Mouse (Mus musculus) heart, embryonic 14.5 days (tissue): ENCODE data around the gene Alox5ap. TPM values are rescaled to one million over a fixed set of nuclear protein-coding genes. Genes with fewer than 3 reads are reported as not detected.
A peak's percentile ranks its signal among the peaks of the same experiment; 100 is the strongest.

Experiments
- ATAC-seq: fragments of 200-750 bp; cut with Nextera tagmentation; 2 replicates; pipeline ENCODE4 v1.8.0; 2017; ENCODE audit warnings: low read depth, moderate TSS enrichment; ENCODE audit not compliant: insufficient number of reproducible peaks, insufficient read depth, low FRiP score
- H3K27ac ChIP-seq, 2 experiments: fragments of 200-500 bp in 1 of 2; fragments of 300-500 bp in 1 of 2; sonication (generic) in 1 of 2; replicated peaks in 1 of 2; 2 replicates each; pipeline ENCODE4 v1.5.1; 2012 to 2014; ENCODE audit warnings: low read depth in 2 of 2, low read length in 2 of 2, control low read depth in 1 of 2, mild to moderate bottlenecking in 1 of 2, mixed read lengths in 1 of 2; ENCODE audit not compliant: control insufficient read depth in 1 of 2, insufficient read depth in 1 of 2
- H3K27me3 ChIP-seq: fragments of 300-500 bp; sonication (generic); 2 replicates; pipeline ENCODE4 v1.6.1; 2014; ENCODE audit warnings: mild to moderate bottlenecking, low read length, control low read depth; ENCODE audit not compliant: control insufficient read depth, insufficient read depth
- H3K36me3 ChIP-seq: fragments of 300-500 bp; sonication (generic); 2 replicates; pipeline ENCODE4 v1.6.1; 2014; ENCODE audit warnings: mild to moderate bottlenecking, control low read depth, low read length, mixed read lengths; ENCODE audit not compliant: control insufficient read depth, insufficient read depth
- H3K4me1 ChIP-seq, 2 experiments: fragments of 200-500 bp in 1 of 2; fragments of 300-500 bp in 1 of 2; sonication (generic) in 1 of 2; 2 replicates each; pipeline ENCODE4 v1.6.1; 2012 to 2014; ENCODE audit warnings: low read length in 2 of 2, control low read depth in 1 of 2, mixed read lengths in 1 of 2; ENCODE audit not compliant: control insufficient read depth in 2 of 2, insufficient read depth in 2 of 2
- H3K4me2 ChIP-seq: fragments of 300-500 bp; sonication (generic); 2 replicates; pipeline ENCODE4 v1.6.1; 2014; ENCODE audit warnings: mild to moderate bottlenecking, low read length
- H3K4me3 ChIP-seq, 2 experiments: fragments of 200-500 bp in 1 of 2; fragments of 300-500 bp in 1 of 2; sonication (generic) in 1 of 2; 2 replicates each; pipeline ENCODE4 v1.5.1; 2012 to 2014; ENCODE audit warnings: low read length in 2 of 2, mild to moderate bottlenecking in 2 of 2, control low read depth in 1 of 2, low read depth in 1 of 2, moderate library complexity in 1 of 2; ENCODE audit not compliant: control insufficient read depth in 1 of 2, insufficient read depth in 1 of 2
- H3K9ac ChIP-seq: fragments of 300-500 bp; sonication (generic); 2 replicates; pipeline ENCODE4 v1.6.1; 2014; ENCODE audit warnings: mild to moderate bottlenecking, low read length
- H3K9me3 ChIP-seq: fragments of 300-500 bp; sonication (generic); 2 replicates; pipeline ENCODE4 v1.6.1; 2016; ENCODE audit warnings: low read length, control low read depth; ENCODE audit not compliant: control insufficient read depth
- WGBS: fragments of 180-500 bp; shearing (Covaris S2); extraction: QIAGEN DNeasy Blood & Tissue Kit; methylation state at CpG from one replicate; pipeline ENCODE4 v1.1.7; 2014; 5-methylcytosine and 5-hydroxymethylcytosine counted together
- polyA plus RNA-seq: library from polyadenylated mRNA; unstranded; fragments of >200 nt; fragmentation: Nextera tagmentation; extraction: Ambion mirVana; gene quantifications from 2 replicates; pipeline ENCODE4 v1.2.1, GENCODE M21; 2014

Gene Alox5ap
- polyA plus RNA-seq, 1 experiment from 2014 or later, result 7.2 TPM

DNA sequence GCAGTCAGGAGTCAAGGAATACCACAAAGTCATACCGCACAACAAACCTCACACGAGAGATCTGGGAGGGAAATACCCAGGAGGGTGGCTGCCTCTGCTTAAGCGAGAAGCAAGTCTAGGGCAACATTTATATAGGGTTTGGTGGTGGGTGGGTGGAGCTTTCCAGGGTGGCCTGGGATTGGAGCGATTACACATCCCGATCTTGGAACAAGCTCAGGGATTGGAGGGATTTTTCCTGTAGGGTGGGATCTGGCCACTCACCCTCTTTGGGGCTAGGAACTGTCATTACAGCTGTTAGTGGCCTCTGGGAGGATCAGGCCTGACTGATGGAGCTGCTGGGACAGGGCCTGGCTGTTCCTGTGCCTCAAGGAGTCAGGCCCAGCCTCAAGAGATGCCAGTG is 26.7 kb downstream of the Alox5ap start:
- no peak overlapping the region for H3K4me2 ChIP-seq
- H3K9me3 ChIP-seq, result no peaks in the 10 kb centered on the region
- peaks cover 6 to 9% of the 10 kb centered on the region in 2 experiments; a peak in 2 of 4 replicates for H3K4me1 ChIP-seq
- H3K27ac ChIP-seq, result no peak overlapping the region
- no peak overlapping the region for H3K9ac ChIP-seq
- 79% methylated on average over 5 of the region's 5 CpGs for WGBS
- ATAC-seq, result no peak
- H3K27me3 ChIP-seq, result 0 out of 2 replicates have a peak, but pooled peaks cover 6% of the 10 kb centered on the region
- no peak overlapping the region for H3K4me3 ChIP-seq
- H3K36me3 ChIP-seq, result no peaks in the 10 kb centered on the region

DNA sequence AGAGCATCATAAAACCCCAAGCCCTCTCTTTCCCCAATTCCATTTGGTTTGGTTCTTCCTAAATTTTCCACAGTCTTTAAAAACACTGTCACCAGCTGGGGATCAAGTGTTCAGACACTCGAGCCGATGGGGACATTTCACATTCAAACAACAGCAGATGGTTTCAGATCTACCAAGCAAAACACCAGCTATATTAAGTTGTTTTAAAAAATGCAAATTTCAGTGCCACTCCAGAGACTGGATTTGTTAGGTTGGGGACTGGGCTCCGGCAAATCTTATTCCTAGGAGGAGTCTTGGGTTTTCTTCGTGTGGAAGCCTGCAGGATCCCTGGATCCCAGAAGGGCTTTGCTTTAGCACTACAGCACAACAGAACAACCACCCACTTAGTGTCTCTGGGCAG is 28.5 kb downstream of the Alox5ap start:
- no peaks in the 10 kb centered on the region for H3K36me3 ChIP-seq
- no peaks in the 10 kb centered on the region for H3K27me3 ChIP-seq
- no peak for ATAC-seq
- H3K4me3 ChIP-seq, result no peak overlapping the region
- no peaks in the 10 kb centered on the region for H3K4me1 ChIP-seq
- H3K9me3 ChIP-seq, result no peaks in the 10 kb centered on the region
- H3K4me2 ChIP-seq, result no peak overlapping the region
- H3K27ac ChIP-seq, result no peak overlapping the region
- 86% methylated on average over 4 of the region's 4 CpGs for WGBS
- H3K9ac ChIP-seq, result no peak overlapping the region

DNA sequence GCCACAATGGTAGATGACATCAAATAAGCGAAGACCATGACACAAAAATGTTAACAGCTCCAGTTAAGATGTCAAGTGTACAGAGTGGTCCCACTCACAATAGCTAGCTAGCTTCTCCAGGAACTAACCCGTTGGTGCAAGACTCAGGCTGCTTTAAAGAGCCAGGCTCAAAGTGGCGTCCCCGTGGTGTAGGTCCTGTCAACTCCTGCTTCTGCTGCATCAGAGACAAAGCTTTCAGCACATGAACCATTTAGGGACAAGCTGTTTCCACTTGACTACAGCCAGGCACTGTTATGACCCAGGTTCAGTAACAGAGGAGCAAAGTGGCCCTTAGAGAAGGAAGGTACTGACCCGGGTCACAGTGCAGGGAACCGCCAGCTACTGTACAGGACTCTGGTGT is 32.2 kb downstream of the Alox5ap start:
- Histone ChIP-seq H3K4me3 (no peak overlapping the region), H3K9me3 (no peaks in the 10 kb centered on the region), H3K9ac (no peak overlapping the region), H3K4me1 (no peaks in the 10 kb centered on the region), H3K36me3 (no peaks in the 10 kb centered on the region), H3K27ac (no peak overlapping the region), H3K27me3 (no peaks in the 10 kb centered on the region), H3K4me2 (no peak overlapping the region)
- ATAC-seq, result no peak
- WGBS, result 60% methylated on average over 6 of the region's 6 CpGs

DNA sequence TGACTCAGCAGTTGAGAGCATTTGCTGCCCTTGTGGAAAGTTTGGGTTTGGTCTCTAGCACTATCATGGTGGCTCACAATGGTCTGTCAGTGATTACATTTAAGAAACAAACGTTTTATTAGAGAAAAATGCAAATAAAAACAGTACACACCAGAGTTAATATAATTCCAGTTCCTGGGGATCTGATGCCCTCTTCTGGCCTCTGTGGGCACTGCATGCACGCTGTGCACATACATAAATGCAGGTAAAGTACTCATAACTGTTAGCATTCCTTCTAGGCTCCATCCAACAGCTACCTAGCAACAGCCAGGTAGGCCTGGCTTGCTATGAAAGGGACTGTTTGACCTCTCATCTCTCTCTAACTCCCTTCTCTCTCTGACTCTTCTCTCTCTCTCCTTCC is 32.9 kb downstream of the Alox5ap start:
- 64% methylated on average over 2 of the region's 2 CpGs for WGBS
- H3K4me2 ChIP-seq, result no peak overlapping the region
- H3K4me1 ChIP-seq, result no peaks in the 10 kb centered on the region
- no peak for ATAC-seq
- no peaks in the 10 kb centered on the region for H3K36me3 ChIP-seq
- no peaks in the 10 kb centered on the region for H3K9me3 ChIP-seq
- H3K4me3 ChIP-seq, result no peak overlapping the region
- H3K9ac ChIP-seq, result no peak overlapping the region
- H3K27me3 ChIP-seq, result no peaks in the 10 kb centered on the region
- H3K27ac ChIP-seq, result no peak overlapping the region

DNA sequence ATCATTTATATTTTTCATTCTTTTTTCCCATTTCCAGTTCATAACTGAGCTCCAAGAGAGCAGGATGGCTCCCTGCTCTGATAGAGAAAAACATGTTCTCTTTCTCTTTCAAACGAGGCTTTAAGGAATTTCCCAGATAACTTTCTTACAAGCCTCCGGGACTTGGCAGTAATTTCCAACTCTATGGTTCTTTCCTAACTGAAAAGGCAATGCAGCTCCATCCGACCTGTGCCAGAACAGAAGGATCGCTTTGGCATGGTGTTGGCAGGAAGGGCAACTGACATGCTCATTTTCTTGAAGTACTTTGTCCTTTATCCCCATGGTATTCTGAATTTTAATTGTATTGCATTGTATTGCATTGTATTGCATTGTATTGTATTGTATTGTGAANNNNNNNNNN is 33.7 kb downstream of the Alox5ap start:
- Histone ChIP-seq H3K9ac (no peak overlapping the region), H3K4me2 (no peak overlapping the region), H3K4me1 (no peaks in the 10 kb centered on the region), H3K9me3 (no peaks in the 10 kb centered on the region), H3K27me3 (no peaks in the 10 kb centered on the region), H3K36me3 (no peaks in the 10 kb centered on the region), H3K27ac (no peak overlapping the region), H3K4me3 (no peak overlapping the region)
- WGBS, result 58% methylated on average over 4 of the region's 4 CpGs
- ATAC-seq, result no peak

DNA sequence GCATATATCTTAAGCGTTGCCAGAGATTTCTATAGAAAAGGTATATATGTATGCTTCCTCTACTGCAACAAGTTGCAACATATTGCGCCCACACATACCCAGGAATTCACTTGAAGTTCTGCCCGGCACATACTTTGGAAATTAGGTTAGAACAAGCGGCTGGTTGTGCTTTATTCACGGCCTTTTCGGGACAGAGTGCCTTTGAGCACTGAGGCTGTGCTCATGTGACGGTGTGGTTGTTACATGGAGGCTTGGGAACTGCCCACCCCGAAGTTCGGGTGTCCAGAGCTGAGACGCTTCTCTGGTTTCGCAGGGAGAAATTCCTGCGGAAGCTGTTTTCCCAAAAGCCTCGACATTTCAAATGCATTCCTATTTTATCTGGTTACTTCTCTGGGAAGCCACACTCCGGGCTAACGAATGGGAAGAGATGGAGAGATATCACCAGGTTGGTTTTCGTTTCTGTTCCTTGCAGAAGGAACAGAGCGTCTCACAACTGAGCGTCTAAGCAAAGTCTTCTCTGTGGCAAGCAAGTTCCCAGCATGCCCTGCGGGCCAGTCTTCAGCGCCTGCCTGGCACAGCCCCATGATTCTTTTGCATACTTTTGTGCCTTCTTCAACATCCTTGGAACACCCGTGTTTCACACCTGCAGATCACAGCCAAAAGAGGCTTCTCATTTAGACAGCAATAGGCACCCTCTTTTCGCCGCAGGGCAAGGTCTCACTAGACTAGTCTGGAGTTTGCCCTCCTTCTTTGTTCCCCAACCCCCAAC is 48.5 kb downstream of the Alox5ap start:
- H3K9ac ChIP-seq, result peak overlapping the region; percentile 57
- WGBS, result 26% methylated on average over 23 of the region's 23 CpGs
- ATAC-seq, result no peak

DNA sequence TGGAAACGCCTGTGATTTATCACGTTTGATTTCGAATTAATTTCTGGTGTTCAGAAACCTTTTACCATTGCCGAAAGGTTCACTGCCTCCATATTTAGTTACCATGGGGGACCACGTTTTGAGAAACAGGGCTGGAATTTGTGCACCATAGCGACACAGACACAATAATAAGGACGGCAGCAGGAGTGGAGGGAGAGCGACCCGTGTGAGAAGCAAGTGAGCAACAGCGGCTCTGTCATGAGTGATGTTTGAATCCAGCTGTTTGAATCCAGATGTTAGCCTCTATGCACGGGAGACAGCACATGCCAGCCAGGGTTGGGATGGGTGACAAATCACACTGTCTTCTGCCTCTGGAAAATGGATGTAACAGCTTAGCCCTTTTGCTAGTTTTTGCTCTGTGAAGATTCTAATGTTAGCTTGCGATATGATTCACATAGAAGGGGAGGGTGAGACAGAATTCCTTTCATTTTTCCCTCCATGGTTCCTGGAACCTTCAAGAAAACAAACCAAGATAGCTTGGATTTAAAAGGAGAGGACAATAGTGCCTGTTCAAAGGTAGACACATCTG is 50.0 kb downstream of the Alox5ap start:
- Histone ChIP-seq H3K9me3 (peaks cover 6% of the 10 kb centered on the region; the same call in 1 of the 2 replicates), H3K36me3 (no peaks in the 10 kb centered on the region), H3K27ac (no peak overlapping the region), H3K4me1 (peaks cover 15 to 20% of the 10 kb centered on the region in 2 experiments), H3K4me3 (no peak overlapping the region), H3K27me3 (no peaks in the 10 kb centered on the region), H3K4me2 (no peak overlapping the region), H3K9ac (no peak overlapping the region)
- 77% methylated on average over 12 of the region's 12 CpGs for WGBS
- ATAC-seq, result no peak

More for the DNA sequence above, 48.5 kb downstream of the Alox5ap start:
- peaks cover 6% of the 10 kb centered on the region; the same call in 1 of the 2 replicates for H3K9me3 ChIP-seq
- H3K36me3 ChIP-seq, result no peaks in the 10 kb centered on the region
- peak overlapping the region; percentile 1 to 20; a peak in 2 of 4 replicates for H3K4me3 ChIP-seq
- no peaks in the 10 kb centered on the region for H3K27me3 ChIP-seq
- peaks cover 14 to 16% of the 10 kb centered on the region in 2 experiments; a peak in 3 of 4 replicates for H3K4me1 ChIP-seq
- H3K4me2 ChIP-seq, result peak overlapping the region; percentile 64
- H3K27ac ChIP-seq, result peak overlapping the region in 1 of 2 experiments; percentile 26; a peak in 2 of 4 replicates
